Mouse (Mus musculus) midbrain, embryonic 14.5 days (tissue): Measurements from ENCODE around the gene Ep400. TPM values are rescaled to one million over a fixed set of nuclear protein-coding genes. Genes with fewer than 3 reads are reported as not detected.
A peak's percentile ranks its signal among the peaks of the same experiment; 100 is the strongest.

Experiments used
- ATAC-seq: fragments of 200-750 bp; cut with Nextera tagmentation; 2 replicates; pipeline ENCODE4 v1.8.0; 2017; ENCODE audit warnings: moderate number of reproducible peaks, moderate library complexity; ENCODE audit not compliant: low FRiP score, low TSS enrichment
- DNase-seq: peaks from one replicate; pipeline ENCODE4 v3.0.0-alpha.2; 2015
- H3K27ac ChIP-seq: fragments of 300-500 bp; sonication (generic); replicated peaks from 2 replicates; pipeline ENCODE4 v1.5.1; 2014; ENCODE audit warnings: mild to moderate bottlenecking, low read depth, low read length, moderate library complexity
- H3K27me3 ChIP-seq: fragments of 300-500 bp; sonication (generic); 2 replicates; pipeline ENCODE4 v1.6.1; 2014; ENCODE audit warnings: low read length, control low read depth, mixed read lengths; ENCODE audit not compliant: control insufficient read depth, insufficient read depth
- H3K36me3 ChIP-seq: fragments of 300-500 bp; sonication (generic); 2 replicates; pipeline ENCODE4 v1.6.1; 2014; ENCODE audit warnings: low read length, control low read depth; ENCODE audit not compliant: control insufficient read depth, insufficient read depth
- H3K4me1 ChIP-seq: fragments of 300-500 bp; sonication (generic); 2 replicates; pipeline ENCODE4 v1.6.1; 2014; ENCODE audit warnings: mild to moderate bottlenecking, antibody characterized with exemption, low read length, control low read depth; ENCODE audit not compliant: control insufficient read depth, insufficient read depth
- H3K4me2 ChIP-seq: fragments of 300-500 bp; sonication (generic); 2 replicates; pipeline ENCODE4 v1.6.1; 2014; ENCODE audit warnings: mild to moderate bottlenecking, low read length, moderate library complexity
- H3K4me3 ChIP-seq: fragments of 300-500 bp; sonication (generic); replicated peaks from 2 replicates; pipeline ENCODE4 v1.5.1; 2014; ENCODE audit warnings: low read depth, low read length
- H3K9ac ChIP-seq: fragments of 300-500 bp; sonication (generic); replicated peaks from 2 replicates; pipeline ENCODE4 v1.6.1; 2014; ENCODE audit warnings: mild to moderate bottlenecking, low read length, moderate library complexity
- H3K9me3 ChIP-seq: fragments of 300-500 bp; sonication (generic); 2 replicates; pipeline ENCODE4 v1.6.1; 2016; ENCODE audit warnings: low read length, control low read depth, mixed read lengths; ENCODE audit not compliant: control insufficient read depth
- WGBS: fragments of 180-500 bp; shearing (Covaris S2); extraction: QIAGEN DNeasy Blood & Tissue Kit; methylation state at CpG from one replicate; pipeline ENCODE4 v1.1.7; 2014; 5-methylcytosine and 5-hydroxymethylcytosine counted together
- microRNA-seq: library from miRNA; unstranded; fragments of <30 nt; microRNA quantifications from one replicate; pipeline ENCODE4, GENCODE M21; 2016
- polyA plus RNA-seq: library from polyadenylated mRNA; unstranded; fragments of >200 nt; fragmentation: Nextera tagmentation; extraction: Ambion mirVana; gene quantifications from 2 replicates; pipeline ENCODE4 v1.2.1, GENCODE M21; 2014

Gene Ep400
- polyA plus RNA-seq, 1 experiment from 2014 or later, result 55.3 TPM

DNA sequence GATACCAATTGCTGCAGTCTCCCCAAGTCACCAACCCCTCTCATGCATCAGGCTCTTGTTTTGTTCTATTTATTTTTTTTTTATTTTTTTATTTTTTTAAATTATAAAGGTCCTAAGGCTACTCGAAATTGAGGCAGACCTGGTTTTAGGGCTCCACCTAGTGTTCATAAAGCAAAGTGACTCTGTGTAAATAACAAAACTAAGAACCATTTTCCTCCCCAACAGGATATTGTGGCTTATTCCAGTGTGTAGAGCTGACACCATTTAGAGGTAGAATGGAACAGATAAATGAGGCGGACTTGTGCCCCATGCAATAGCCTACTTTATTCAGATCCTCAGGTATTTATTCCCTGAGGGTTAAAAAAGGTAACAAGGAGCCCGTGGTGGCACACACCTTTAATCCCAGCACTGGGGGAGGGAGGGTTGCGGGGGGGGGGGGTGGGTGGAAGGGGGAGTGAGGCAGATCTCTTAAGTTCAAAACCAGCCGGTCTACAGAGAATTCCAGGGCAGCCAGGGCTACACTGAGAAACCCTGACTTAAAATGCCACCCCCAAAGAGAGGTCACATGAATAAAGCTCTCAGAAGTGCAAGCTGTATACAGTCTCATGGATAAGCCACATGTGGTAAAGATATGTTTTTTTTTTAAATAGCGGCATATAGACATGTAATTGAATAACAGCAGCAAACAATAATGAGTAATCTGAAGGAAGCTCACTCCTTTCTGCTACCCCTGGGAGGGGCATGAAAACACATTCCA is 134.4 kb downstream of the Ep400 start:
- Histone ChIP-seq H3K36me3 (no peaks in the 10 kb centered on the region), H3K4me2 (no peak overlapping the region), H3K27ac (no peak overlapping the region), H3K27me3 (no peaks in the 10 kb centered on the region), H3K4me3 (no peak overlapping the region), H3K4me1 (no peaks in the 10 kb centered on the region), H3K9ac (no peak overlapping the region), H3K9me3 (no peaks in the 10 kb centered on the region)
- WGBS, result 37% methylated on average over 6 of the region's 6 CpGs
- peak; percentile 84 for DNase-seq
- no peak for ATAC-seq

DNA sequence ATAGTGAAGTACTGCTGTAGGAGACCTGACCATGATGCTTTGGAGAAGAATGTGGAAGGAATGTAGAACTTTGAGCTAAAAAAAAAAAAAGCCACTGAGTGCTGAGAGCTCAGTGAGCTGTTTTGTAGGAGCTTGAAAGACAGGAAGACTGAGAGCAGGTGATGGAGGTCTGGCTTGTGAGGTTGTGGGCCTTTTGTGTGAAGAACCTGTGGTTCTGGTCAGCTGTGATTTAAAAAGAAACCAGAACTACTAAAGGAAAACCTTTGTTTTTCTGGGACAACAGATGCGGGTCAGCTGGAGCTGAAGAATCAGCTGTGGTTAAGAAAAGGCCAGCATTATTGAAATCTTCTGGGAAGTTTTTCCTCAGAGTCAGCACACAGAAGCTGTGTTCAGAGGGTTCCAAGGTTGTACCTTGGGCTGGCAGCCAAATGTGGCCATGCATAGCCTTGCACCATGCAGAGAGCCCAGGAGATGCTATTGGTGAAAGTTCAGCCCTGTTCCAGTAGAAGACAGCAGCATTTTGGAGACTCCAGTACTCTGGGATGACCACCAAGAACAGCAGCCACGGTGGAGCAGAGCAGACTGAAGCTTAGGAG is 140.9 kb downstream of the Ep400 start:
- Histone ChIP-seq H3K9me3 (no peaks in the 10 kb centered on the region), H3K4me1 (no peaks in the 10 kb centered on the region), H3K36me3 (no peaks in the 10 kb centered on the region), H3K9ac (no peak overlapping the region), H3K4me3 (no peak overlapping the region), H3K27ac (no peak overlapping the region), H3K27me3 (no peaks in the 10 kb centered on the region), H3K4me2 (no peak overlapping the region)
- 82% methylated on average over 2 of the region's 2 CpGs for WGBS
- ATAC-seq, result no peak
- DNase-seq, result no peak

DNA sequence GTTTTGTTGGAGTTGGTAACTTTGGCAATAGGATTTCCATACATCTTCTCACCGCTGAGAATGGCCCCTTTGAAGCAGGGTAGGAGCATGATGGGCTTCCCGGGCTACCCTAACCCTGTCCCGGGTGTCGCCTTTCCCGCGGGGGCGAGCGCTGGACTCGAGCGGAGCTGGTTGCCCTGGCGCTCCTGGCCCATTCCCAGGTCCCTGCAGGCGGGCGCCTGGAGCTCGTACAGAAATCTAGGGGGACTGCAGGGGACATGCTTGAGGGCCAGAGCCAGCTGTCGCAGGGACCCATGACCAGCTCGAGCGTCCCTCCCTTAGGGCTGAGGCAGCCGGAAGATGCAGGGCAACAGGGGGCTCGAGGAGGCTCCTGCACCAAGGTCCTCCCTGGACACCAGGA is 142.4 kb downstream of the Ep400 start:
- Histone ChIP-seq H3K4me1 (no peaks in the 10 kb centered on the region), H3K9ac (no peak overlapping the region), H3K36me3 (no peaks in the 10 kb centered on the region), H3K4me3 (no peak overlapping the region), H3K27ac (no peak overlapping the region), H3K27me3 (no peaks in the 10 kb centered on the region), H3K9me3 (no peaks in the 10 kb centered on the region), H3K4me2 (no peak overlapping the region)
- DNase-seq (peak; percentile 8), ATAC-seq (no peak)
- 27% methylated on average over 19 of the region's 19 CpGs for WGBS

DNA sequence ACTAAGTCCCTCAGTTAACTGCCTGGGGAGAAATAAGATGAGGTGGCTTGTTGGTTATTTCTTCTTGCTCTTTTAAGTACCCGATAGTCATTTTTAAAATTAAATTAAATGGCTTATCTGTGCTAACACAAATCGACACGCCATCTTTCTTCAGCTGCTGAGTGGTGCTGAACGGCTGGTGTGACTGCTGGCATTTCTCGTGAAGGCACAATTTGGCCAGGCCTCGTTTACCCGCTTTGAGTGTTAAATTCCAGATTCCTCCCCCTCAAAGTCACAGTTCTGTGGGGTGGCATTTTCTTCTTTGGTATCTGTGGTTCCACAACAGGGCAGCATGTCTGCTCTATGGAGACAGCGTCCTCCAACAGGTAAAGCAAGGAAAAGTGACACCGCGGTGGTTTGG is 143.2 kb downstream of the Ep400 start:
- no peaks in the 10 kb centered on the region for H3K9me3 ChIP-seq
- ATAC-seq, result no peak
- H3K27ac ChIP-seq, result no peak overlapping the region
- peak; percentile 12 for DNase-seq
- no peaks in the 10 kb centered on the region for H3K36me3 ChIP-seq
- no peak overlapping the region for H3K9ac ChIP-seq
- H3K4me2 ChIP-seq, result no peak overlapping the region
- WGBS, result 79% methylated on average over 10 of the region's 10 CpGs
- no peaks in the 10 kb centered on the region for H3K27me3 ChIP-seq
- H3K4me1 ChIP-seq, result no peaks in the 10 kb centered on the region
- H3K4me3 ChIP-seq, result no peak overlapping the region

DNA sequence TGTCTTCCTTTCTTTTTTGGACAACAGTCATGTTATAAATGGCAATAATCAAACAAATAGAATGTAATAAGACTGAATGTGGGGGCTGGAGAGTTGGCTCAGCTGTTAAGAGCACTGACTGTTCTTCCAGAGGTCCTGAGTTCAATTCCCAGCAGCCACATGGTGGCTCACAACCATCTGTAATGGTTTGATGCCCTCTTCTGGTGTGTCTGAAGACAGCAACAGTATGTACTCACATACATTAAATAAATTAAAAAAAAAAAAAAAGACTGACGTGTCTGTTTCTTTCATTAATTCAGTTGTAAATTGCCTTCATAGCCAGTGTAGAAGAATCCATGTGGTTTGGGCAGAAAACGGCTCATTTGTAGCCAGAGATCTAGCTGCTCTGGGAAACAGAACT is 146.2 kb downstream of the Ep400 start:
- Histone ChIP-seq H3K4me3 (no peak overlapping the region), H3K9me3 (no peaks in the 10 kb centered on the region), H3K9ac (no peak overlapping the region), H3K27ac (no peak overlapping the region), H3K27me3 (no peaks in the 10 kb centered on the region), H3K4me1 (no peaks in the 10 kb centered on the region), H3K4me2 (no peak overlapping the region), H3K36me3 (no peaks in the 10 kb centered on the region)
- WGBS, result 82% methylated on average over 2 of the region's 2 CpGs
- DNase-seq (no peak), ATAC-seq (no peak)

DNA sequence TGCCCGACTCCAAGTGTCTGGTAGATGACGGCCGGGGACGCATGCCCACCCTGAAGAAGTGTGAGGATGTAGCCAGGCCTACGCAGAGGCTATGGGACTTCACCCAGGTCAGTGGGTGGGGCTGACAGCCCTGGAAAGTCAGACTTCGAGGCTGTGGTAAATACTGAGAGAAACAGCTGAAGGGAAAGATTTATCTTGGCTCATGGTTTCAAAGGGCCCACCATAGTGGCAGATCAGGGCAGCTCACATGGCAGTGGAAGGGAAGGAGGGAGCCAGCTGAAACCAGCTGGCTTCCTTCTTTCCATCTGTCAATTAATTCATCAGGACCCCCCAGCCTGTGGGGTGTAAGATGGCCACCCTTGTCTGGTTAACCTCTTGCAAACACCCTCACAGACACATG is 151.3 kb downstream of the Ep400 start:
- no peaks in the 10 kb centered on the region for H3K27me3 ChIP-seq
- no peak for ATAC-seq
- H3K9me3 ChIP-seq, result no peaks in the 10 kb centered on the region
- no peak overlapping the region for H3K4me3 ChIP-seq
- 0 out of 2 replicates have a peak, but pooled peaks cover 7% of the 10 kb centered on the region for H3K36me3 ChIP-seq
- H3K9ac ChIP-seq, result no peak overlapping the region
- H3K27ac ChIP-seq, result no peak overlapping the region
- DNase-seq, result no peak
- H3K4me1 ChIP-seq, result no peaks in the 10 kb centered on the region
- WGBS, result 90% methylated on average over 6 of the region's 6 CpGs
- no peak overlapping the region for H3K4me2 ChIP-seq

Small RNA genes lying within 50 kb of the gene (microRNA-seq; reads per million reads assigned to microRNA genes)
- gene Mir7026, result 2.2 reads per million, percentile 14 among the genes with 10 or more reads in this experiment

Other genes with a start within 250 kb of the Ep400 start
- gene Galnt9, start 226.4 kb downstream of the Ep400 start, polyA plus RNA-seq, result 19.4 and 23.7 TPM in 2 replicates
- 38.1 and 41.3 TPM in 2 replicates for gene Noc4l, start 117.3 kb downstream of the Ep400 start, polyA plus RNA-seq
- gene Ddx51, start 117.3 kb downstream of the Ep400 start, polyA plus RNA-seq, result 16.2 and 21.7 TPM in 2 replicates
- gene Pus1, start 9.9 kb upstream of the Ep400 start, polyA plus RNA-seq, result 12.5 and 13.5 TPM in 2 replicates
- 59.0 and 66.0 TPM in 2 replicates for gene Ulk1, start 39.4 kb upstream of the Ep400 start, polyA plus RNA-seq
- gene Hscb, start 69.1 kb upstream of the Ep400 start, polyA plus RNA-seq, result 8.1 and 8.9 TPM in 2 replicates
- gene Chek2, start 69.3 kb upstream of the Ep400 start, polyA plus RNA-seq, result 2.5 and 5.9 TPM in 2 replicates
- gene Ttc28, start 109.1 kb upstream of the Ep400 start, polyA plus RNA-seq, result 29.9 and 30.9 TPM in 2 replicates